Mouse (Mus musculus): ENCODE measurements around the gene Hibadh.

The Hibadh gene

DNA sequence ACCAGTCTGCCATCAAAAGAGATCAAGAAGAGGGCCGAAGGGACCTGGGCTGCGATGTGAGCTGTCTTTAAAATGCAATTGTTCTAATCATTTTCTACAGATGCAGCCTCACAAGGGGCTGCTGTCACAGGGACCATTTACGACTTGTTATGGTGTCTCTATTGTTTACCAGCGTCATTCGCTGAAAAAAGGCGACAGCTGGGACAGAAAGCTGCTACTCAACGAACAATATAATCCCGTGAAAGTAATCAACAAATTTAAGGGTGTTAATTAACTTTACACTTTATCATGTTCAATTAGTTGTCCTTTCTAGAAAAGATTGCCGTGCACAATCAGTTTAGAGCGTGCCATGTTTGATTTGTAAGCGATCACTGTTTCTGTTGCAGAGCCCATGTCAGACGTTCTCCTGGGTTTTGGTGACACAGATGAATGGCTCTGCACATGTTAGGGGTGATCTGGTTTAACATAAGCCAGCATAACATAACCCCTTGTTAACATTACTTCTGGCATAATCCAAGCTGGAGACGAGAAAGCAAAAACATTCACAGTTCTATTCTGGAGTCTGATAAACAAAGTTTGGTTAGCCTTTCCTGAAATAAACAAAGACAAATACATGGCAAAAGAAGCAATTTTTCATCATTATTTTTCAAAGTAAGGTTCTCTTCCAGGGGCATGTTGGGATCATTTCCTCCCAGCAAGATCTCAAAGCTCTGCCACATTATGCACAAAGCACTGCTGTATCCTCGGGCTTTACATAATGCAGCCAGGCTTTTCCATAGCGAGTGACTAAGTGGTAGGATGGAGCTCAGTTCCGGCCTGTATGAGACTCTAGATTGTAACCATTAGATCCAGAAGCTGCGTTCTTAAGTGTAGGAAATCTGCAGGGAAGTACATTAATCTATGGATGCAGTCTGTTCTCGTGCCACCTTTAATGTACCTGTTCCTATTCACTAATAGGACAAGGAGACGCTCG, 72.6 kb downstream of the Hibadh start:
- no peak for DNase-seq

GRCm38 (mm10) chr6:52565210-52565609, 75.0 kb downstream of the Hibadh start:
- no peak for DNase-seq

GRCm38 (mm10) chr6:52562994-52563393, 77.2 kb downstream of the Hibadh start:
- DNase-seq: no peak

DNA sequence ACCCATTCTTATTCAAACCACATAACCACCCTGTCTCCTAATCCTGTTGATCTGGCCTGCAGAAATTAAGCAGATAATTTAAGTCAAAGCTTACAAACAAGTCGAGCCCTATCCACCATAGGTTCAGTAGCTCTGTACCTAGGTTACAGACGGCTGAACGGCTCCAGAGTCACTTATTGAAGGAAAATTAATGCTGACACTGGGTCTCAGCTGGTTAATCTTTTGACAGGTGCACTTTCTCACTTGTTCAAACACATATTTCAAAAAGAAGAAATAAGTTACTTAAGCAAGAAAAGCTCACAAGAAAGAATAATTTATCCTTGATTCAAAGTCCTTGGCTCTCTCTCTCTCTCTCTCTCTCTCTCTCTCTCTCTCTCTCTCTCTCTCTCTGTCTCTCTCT, 81.1 kb downstream of the Hibadh start:
- peak; percentile 11 for DNase-seq

GRCm38 (mm10) chr6:52544376-52544775, 95.8 kb downstream of the Hibadh start:
- DNase-seq: no peak

- DNase-seq: no peak
Observed at GRCm38 (mm10) chr6:52542464-52542863, 97.7 kb downstream of the Hibadh start.

DNA sequence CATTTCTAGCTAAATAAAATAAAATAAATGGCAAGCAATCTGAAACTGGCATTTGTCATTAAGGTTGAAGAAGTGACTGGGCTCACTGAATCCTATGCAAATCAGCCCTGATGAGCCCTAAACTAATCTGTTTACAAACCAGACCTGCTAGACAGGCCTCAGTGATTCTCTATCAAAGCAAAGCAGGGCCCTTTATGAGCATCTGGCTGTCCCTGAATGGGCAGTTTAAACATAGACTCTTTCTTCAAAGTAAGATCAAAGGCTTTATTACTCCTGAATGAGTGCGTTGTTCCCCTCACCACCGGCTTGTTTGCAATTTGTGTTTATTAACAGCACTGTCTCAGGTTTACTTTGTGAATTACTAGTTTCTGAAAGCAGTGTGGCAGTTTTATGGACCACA, 100.3 kb downstream of the Hibadh start:
- no peak for DNase-seq

GRCm38 (mm10) chr6:52535072-52535704, 105.0 kb downstream of the Hibadh start:
- no peak for DNase-seq

GRCm38 (mm10) chr6:52532144-52532492, 108.1 kb downstream of the Hibadh start:
- no peak for DNase-seq

DNA sequence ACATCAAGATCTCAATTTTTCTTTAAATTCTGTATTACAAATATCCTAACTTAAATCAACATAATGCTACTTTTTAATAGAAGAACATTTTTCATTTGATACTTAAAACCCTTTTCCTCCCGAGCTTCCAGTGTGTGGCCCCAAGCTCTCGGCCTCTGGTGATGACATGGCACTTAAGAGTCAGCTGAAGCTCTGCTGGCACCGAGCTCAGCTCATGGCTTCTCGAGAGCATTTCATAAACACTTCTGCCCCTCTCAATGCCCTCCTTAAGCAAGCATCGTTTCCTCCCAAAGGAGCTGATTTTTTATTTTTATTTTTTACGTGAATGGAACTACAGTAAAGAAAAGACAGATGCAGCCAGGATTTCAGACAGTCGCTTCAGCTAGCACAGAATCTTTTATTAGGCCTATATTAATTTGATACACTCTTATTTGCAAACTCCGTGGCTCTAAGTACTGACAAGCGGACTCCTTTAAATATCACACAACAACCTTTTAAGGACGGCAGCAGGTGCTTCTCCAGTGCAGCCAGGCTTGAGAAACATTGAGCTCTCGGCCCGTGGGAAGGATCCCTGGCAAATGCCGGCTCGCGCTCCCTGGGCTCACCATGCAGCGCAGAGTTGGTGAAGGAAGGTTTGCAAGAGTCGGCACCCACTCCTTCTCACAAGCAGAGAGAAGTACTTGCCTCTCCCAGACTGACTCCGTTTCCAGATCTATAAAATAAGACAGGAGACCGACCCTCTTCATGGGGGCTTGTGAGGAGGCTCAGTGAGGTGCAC, 108.6 kb downstream of the Hibadh start:
- no peak for DNase-seq

DNA sequence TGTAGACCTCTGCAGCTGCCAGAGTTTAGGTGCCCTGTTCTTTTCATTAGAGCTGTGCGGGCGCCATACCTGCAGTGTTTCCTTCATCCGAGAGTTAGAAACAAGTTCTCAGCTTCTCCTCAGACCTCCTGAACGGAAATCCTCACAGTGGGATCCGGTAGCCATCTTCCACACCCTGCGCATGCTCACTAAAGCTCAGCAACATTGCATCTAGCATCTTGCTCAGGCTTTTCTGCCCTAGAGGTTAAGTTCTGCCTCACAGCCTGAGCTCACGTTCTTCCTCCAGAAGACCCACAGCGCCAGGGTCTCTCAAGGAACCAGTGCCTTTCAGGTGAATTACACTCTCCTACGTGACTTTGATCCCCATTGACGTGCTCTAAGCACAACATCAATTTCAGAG, 109.3 kb downstream of the Hibadh start:
- no peak for DNase-seq

- DNase-seq: no peak
Observed at GRCm38 (mm10) chr6:52524226-52524625, 116.0 kb downstream of the Hibadh start.

- no peak for DNase-seq
Observed at GRCm38 (mm10) chr6:52518704-52519103, 121.5 kb downstream of the Hibadh start.

DNA sequence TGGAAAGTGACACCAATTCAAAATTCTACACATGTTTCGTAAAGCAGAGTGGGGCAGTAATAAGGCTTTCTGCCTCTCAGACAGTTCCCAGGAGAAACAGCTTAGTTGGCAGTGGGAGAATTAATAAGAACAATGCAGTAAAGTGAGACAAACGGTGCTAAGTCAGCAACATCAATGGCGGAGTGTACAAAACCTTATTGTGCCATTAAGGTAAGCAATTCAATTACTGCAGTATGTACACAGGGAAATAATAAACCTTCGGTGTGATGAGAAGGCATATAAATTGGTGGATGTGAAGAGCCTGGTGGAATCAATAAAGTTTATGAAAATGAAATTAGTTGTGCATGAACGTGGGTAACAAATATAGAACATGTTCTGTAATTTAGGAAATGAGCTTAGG, 122.9 kb downstream of the Hibadh start:
- DNase-seq: no peak

GRCm38 (mm10) chr6:52513876-52514405, 126.2 kb downstream of the Hibadh start:
- DNase-seq: no peak

- no peak for DNase-seq
Observed at GRCm38 (mm10) chr6:52508789-52509188, 131.4 kb downstream of the Hibadh start.

DNA sequence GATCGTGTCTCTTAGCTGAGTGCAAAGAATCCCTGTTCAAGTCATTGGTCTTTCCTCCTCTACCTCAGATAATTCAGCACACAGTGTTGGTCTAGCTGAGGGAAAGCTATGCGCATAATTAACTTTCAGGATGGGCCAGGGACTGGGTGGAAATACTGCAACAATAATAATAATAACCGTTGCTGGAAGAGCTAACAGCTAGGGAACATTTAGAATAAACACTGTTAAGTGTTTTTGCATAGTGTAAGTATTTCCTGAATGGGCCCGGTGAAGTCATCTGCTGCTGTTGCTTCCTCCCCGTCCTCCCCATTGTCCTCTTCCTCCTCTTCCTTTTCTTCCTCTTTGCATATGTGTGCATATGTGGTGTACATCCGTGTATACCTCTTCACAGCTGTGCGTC, 132.2 kb downstream of the Hibadh start:
- no peak for DNase-seq

DNA sequence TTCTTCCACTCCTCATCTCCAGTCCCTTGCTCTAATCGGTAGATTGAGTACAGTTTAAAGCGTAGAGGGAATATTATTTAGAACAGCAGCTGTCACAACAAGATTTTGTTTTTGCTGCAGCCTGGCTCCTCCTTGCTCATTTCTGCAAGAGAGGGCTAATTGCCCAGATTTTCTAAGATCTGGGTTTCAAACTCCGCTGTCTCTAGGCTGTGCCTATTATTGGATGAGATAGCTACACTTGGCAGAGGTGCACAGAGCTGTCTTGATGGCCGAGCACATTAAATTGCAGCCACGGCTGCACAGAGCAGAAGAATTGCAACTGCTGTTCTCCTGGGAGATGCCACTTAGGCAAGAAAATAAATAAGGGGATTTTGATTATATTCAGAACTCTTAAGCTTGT, 133.0 kb downstream of the Hibadh start:
- no peak for DNase-seq

DNA sequence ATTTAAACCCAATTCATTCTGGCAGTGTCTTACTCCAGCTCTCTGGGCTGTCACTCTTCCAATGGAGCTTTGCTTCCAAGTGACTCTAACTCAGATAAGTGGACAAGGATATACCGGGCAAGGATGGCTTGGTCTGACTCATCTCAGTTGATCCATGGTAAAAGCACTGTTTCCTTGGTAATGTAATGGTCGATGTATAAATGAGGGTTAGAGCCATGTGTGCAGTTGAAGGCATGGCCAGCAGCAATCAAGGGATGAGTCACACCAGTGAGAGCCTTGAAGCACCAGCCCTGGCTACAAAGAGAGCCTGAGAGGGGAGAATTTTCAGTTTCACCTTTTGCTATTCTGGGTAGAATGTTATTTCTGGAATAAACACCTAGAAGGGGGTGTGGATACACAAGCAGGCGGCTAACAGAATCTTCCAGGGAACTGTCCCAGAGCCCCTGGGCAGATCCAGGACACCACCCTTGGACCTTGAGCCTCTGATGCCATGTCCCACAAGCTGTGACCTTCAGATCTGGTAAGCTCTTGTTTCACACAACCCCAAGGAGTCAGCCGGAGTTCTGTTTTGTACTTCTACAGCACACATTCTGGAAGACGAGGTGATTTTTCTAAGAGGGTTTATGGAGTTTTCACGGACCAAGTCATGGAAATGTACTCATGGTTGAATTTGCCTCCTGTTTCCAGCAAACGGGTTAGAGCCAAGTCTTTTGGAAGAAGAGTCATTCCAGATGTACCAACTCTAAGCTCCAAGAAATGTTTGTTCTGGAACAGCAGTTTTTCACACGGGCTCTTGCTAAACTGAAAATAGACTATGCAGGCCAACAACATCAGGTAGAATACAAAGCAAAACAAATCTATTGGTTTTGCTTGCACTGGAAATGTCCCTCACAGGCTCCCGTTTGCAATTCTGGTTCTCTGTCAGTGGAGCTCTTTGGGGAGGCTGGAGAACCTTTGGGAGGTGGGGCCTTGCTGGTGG, 134.1 kb downstream of the Hibadh start:
- no peak for DNase-seq

GRCm38 (mm10) chr6:52504676-52505460, 135.3 kb downstream of the Hibadh start:
- no peak for DNase-seq

- no peak for DNase-seq
Observed at GRCm38 (mm10) chr6:52502986-52503385, 137.2 kb downstream of the Hibadh start.
